ENCODE assay signal across 20 mouse cellular contexts in the genomic region with DNA sequence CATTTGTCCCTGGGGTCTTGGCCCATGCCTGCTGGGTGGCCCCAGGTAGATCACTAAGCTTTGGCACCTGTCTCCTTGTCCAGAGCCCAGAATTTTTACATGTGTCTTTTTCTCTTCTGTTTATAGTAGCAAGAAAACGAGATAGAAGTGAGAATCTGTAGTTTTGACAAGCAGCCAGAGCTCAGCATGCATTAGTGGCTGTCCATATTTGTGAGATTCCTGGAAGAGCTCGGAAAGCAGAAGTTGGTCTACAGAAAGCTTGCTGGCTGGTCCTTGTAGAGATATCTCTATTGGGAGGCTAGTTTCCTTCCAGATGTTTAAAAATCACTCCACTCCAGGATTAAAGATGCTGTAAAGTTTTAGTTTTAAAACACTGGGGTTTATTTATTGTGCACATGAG. TPM values are rescaled to one million over a fixed set of nuclear protein-coding genes. Genes with fewer than 3 reads are reported as not detected.
A peak's percentile ranks its signal among the peaks of the same experiment; 100 is the strongest.
DNase-seq lines count a peak whose midpoint lies in the region; ATAC-seq lines count a peak whose summit lies in the region.
"Had no signal": no experiment of that assay in that cellular context is flagged by ENCODE, and none has a peak within 500 bp of the region (broad histone marks: within the 10 kb centered on the region; RNA-seq: fewer than 3 reads in every experiment).

No protein-coding gene starts in this region.

- H3K27ac ChIP-seq in midbrain, embryonic 13.5 days = peak overlapping the region; percentile 4; the same call in 1 of the 2 replicates
- H3K27ac ChIP-seq in midbrain, embryonic 10.5 days (replicated peaks) = no peak overlapping the region
- H3K27ac ChIP-seq: forebrain, embryonic 13.5 days; heart, embryonic 10.5 days; hindbrain, embryonic 13.5 days; hindbrain, postnatal 0 days had no signal

- peaks cover 30% of the 10 kb centered on the region for H3K4me1 ChIP-seq in midbrain, embryonic 13.5 days (replicated peaks)
- peaks cover 17% of the 10 kb centered on the region for H3K4me1 ChIP-seq in midbrain, embryonic 10.5 days

- no peak overlapping the region for H3K4me2 ChIP-seq in midbrain, embryonic 13.5 days (replicated peaks)
- H3K4me2 ChIP-seq: embryonic facial prominence, embryonic 12.5 days; forebrain, embryonic 13.5 days; hindbrain, embryonic 13.5 days had no signal

- no peak overlapping the region for H3K4me3 ChIP-seq in midbrain, embryonic 13.5 days (replicated peaks)
- H3K4me3 ChIP-seq in midbrain, embryonic 10.5 days = no peak overlapping the region
- H3K4me3 ChIP-seq: embryonic facial prominence, embryonic 12.5 days; forebrain, embryonic 13.5 days; heart, embryonic 10.5 days; hindbrain, embryonic 13.5 days had no signal

- H3K27me3 ChIP-seq in midbrain, embryonic 13.5 days = no peaks in the 10 kb centered on the region
- no peaks in the 10 kb centered on the region for H3K27me3 ChIP-seq in midbrain, embryonic 10.5 days (ENCODE audit: low read depth, poor library complexity, severe bottlenecking)
- H3K27me3 ChIP-seq: embryonic facial prominence, embryonic 12.5 days; forebrain, embryonic 13.5 days; hindbrain, embryonic 13.5 days; Patski had no signal

- no peak for ATAC-seq in midbrain, embryonic 13.5 days
- no peak for ATAC-seq in frontal cortex, adult (ENCODE audit: low TSS enrichment)
- ATAC-seq: activated CD4-positive, CD25-positive, alpha-beta regulatory T cell, adult 4 months; forebrain, postnatal 0 days; hindbrain, postnatal 0 days; Patski had no signal

- H3K9me3 ChIP-seq in midbrain, embryonic 13.5 days = no peaks in the 10 kb centered on the region
- no peaks in the 10 kb centered on the region for H3K9me3 ChIP-seq in midbrain, embryonic 10.5 days (replicated peaks)
- H3K9me3 ChIP-seq: embryonic facial prominence, embryonic 12.5 days; forebrain, embryonic 13.5 days; heart, embryonic 10.5 days; hindbrain, embryonic 13.5 days had no signal

- WGBS in midbrain, embryonic 13.5 days = 79% methylated on average over 2 of the region's 2 CpGs
- WGBS in midbrain, embryonic 10.5 days = 87% methylated on average over 2 of the region's 2 CpGs

- no peak overlapping the region for H3K9ac ChIP-seq in midbrain, embryonic 13.5 days (replicated peaks)
- H3K9ac ChIP-seq: embryonic facial prominence, embryonic 12.5 days; forebrain, embryonic 13.5 days; forebrain, postnatal 0 days; hindbrain, embryonic 13.5 days had no signal

- no peak for DNase-seq in midbrain, embryonic 10.5 days (ENCODE audit: low spot score)
- peak; percentile 72 for DNase-seq in MEL-GATA-1-ER (ENCODE audit: extremely low read depth, low read depth)
- peak; percentile 49 for DNase-seq in brain, adult 2 months (ENCODE audit: low read depth, low spot score)
- peak; percentile 15 for DNase-seq in telencephalon, adult 2 months (ENCODE audit: low read depth, low spot score)
- DNase-seq in thymus, postnatal 36 days = no peak
- DNase-seq: adrenal gland, adult 2 months; adrenal gland, postnatal 25 days; embryo, embryonic 11 days; forebrain, postnatal 0 days; heart, adult 18-20 months; heart, postnatal 10 days had no signal

- H3K36me3 ChIP-seq in midbrain, embryonic 13.5 days = no peaks in the 10 kb centered on the region
- H3K36me3 ChIP-seq in midbrain, embryonic 10.5 days = no peaks in the 10 kb centered on the region
- H3K36me3 ChIP-seq: embryonic facial prominence, embryonic 12.5 days; heart, embryonic 10.5 days; hindbrain, embryonic 13.5 days had no signal

RNA-seq across cellular contexts. Expression of a gene that starts 25.9 kb away (rescaled TPM):
- polyA plus RNA-seq in midbrain, embryonic 13.5 days (2015; fragmentation: Nextera tagmentation; extraction: Ambion mirVana) = 30.6 and 31.1 TPM in 2 replicates
- 32.9 and 38.4 TPM in 2 replicates for polyA plus RNA-seq in midbrain, embryonic 10.5 days (2016; fragmentation: Nextera tagmentation; extraction: Ambion mirVana)

Comparison
In these comparisons a context has a peak if more than half of its experiments do, and no peak if none do; other contexts are left out.
1. DNase-seq: peak in MEL-GATA-1-ER (single experiment), brain, adult 2 months (single experiment) and telencephalon, adult 2 months (single experiment); none in midbrain, embryonic 10.5 days (single experiment) and thymus, postnatal 36 days (0 of 2).